Mouse (Mus musculus): ENCODE data around the gene Adgrg1.
A peak's percentile ranks its signal among the peaks of the same experiment; 100 is the strongest.

Adgrg1 gene

GRCm38 (mm10) chr8:94974467-94975165 lies at the start of gene Adgrg1:
Adgrg1 (plus strand) TSS chr8:94974751.
- no peak for DNase-seq (ENCODE audit: low read depth, low spot score)

GRCm38 (mm10) chr8:94928227-94928626 lies 46.3 kb upstream of the Adgrg1 start:
- no peak for DNase-seq (ENCODE audit: low read depth, low spot score)

- no peak for DNase-seq (ENCODE audit: low read depth, low spot score)
Measured at GRCm38 (mm10) chr8:94933918-94934317, 40.6 kb upstream of the Adgrg1 start.

GRCm38 (mm10) chr8:94935172-94935571 lies 39.4 kb upstream of the Adgrg1 start:
- DNase-seq (ENCODE audit: low read depth, low spot score) = no peak

- peak; percentile 81 for DNase-seq (ENCODE audit: low read depth, low spot score)
Measured at GRCm38 (mm10) chr8:94942566-94942965, 32.0 kb upstream of the Adgrg1 start.

GRCm38 (mm10) chr8:94945185-94945584 lies 29.4 kb upstream of the Adgrg1 start:
- no peak for DNase-seq (ENCODE audit: low read depth, low spot score)

- DNase-seq (ENCODE audit: low read depth, low spot score) = no peak
Measured at GRCm38 (mm10) chr8:94948421-94948820, 26.1 kb upstream of the Adgrg1 start.

- peak; percentile 72 for DNase-seq (ENCODE audit: low read depth, low spot score)
Measured at GRCm38 (mm10) chr8:94949010-94949409, 25.5 kb upstream of the Adgrg1 start.

- DNase-seq (ENCODE audit: low read depth, low spot score) = peak; percentile 77
Measured at GRCm38 (mm10) chr8:94950046-94950445, 24.5 kb upstream of the Adgrg1 start.

GRCm38 (mm10) chr8:94950458-94950857 lies 24.1 kb upstream of the Adgrg1 start:
- DNase-seq (ENCODE audit: low read depth, low spot score) = no peak

GRCm38 (mm10) chr8:94952086-94952485 lies 22.5 kb upstream of the Adgrg1 start:
- DNase-seq (ENCODE audit: low read depth, low spot score) = no peak

- DNase-seq (ENCODE audit: low read depth, low spot score) = no peak
Measured at GRCm38 (mm10) chr8:94953624-94954367, 20.8 kb upstream of the Adgrg1 start.

GRCm38 (mm10) chr8:94954368-94954737 lies 20.2 kb upstream of the Adgrg1 start:
- no peak for DNase-seq (ENCODE audit: low read depth, low spot score)

GRCm38 (mm10) chr8:94954921-94955758 lies 19.4 kb upstream of the Adgrg1 start:
- peak; percentile 65 for DNase-seq (ENCODE audit: low read depth, low spot score)

- no peak for DNase-seq (ENCODE audit: low read depth, low spot score)
Measured at GRCm38 (mm10) chr8:94956078-94956574, 18.4 kb upstream of the Adgrg1 start.

- no peak for DNase-seq (ENCODE audit: low read depth, low spot score)
Measured at GRCm38 (mm10) chr8:94962201-94962600, 12.3 kb upstream of the Adgrg1 start.

GRCm38 (mm10) chr8:94964828-94965227 lies 9.7 kb upstream of the Adgrg1 start:
- DNase-seq (ENCODE audit: low read depth, low spot score) = no peak

GRCm38 (mm10) chr8:94966578-94966977 lies 8.0 kb upstream of the Adgrg1 start:
- DNase-seq (ENCODE audit: low read depth, low spot score) = peak; percentile 72

- no peak for DNase-seq (ENCODE audit: low read depth, low spot score)
Measured at GRCm38 (mm10) chr8:94967071-94967470, 7.5 kb upstream of the Adgrg1 start.

GRCm38 (mm10) chr8:94967554-94967953 lies 7.0 kb upstream of the Adgrg1 start:
- DNase-seq (ENCODE audit: low read depth, low spot score) = no peak

GRCm38 (mm10) chr8:94973270-94973669 lies 1.3 kb upstream of the Adgrg1 start:
- no peak for DNase-seq (ENCODE audit: low read depth, low spot score)

GRCm38 (mm10) chr8:94973786-94974185 lies 765 bp upstream of the Adgrg1 start:
- DNase-seq (ENCODE audit: low read depth, low spot score) = no peak

Measured in ZHBTc4 (cell line).